Mouse (Mus musculus): ENCODE measurements at regions not wholly inside any gene's neighbourhood (a gene's known extent, or its start where the extent isn't known, plus 50 kb on each side); places are given as distances from the start of the nearest gene placed in this dataset.

- TF ChIP-seq CTCF (IDR thresholded peaks at IDR 0.05; ENCODE audit: insufficient read depth, low read depth, low read length): no peak
- TF ChIP-seq POLR2A (IDR thresholded peaks at IDR 0.05; ENCODE audit: insufficient read depth, low read depth, low read length): no peak
Observed at GRCm38 (mm10) chr17:14544343-14545002, 149.6 kb downstream of the Thbs2 start.

Data from olfactory bulb, adult 2 months (tissue).